Mouse (Mus musculus) lung, postnatal 0 days (tissue): ENCODE results near the gene Unc45b. TPM values are rescaled to one million over a fixed set of nuclear protein-coding genes. Genes with fewer than 3 reads are reported as not detected.

Experiments
- ATAC-seq: fragments of 200-750 bp; cut with Nextera tagmentation; 2 replicates; pipeline ENCODE4 v1.8.0; 2017; ENCODE audit warnings: moderate library complexity
- DNase-seq: peaks from one replicate; pipeline ENCODE4 v3.0.0-alpha.2; 2016; ENCODE audit warnings: low spot score
- H3K27ac ChIP-seq: fragments of 300-500 bp; sonication (generic); 2 replicates; pipeline ENCODE4 v1.5.1; 2014; ENCODE audit warnings: antibody characterized with exemption, mild to moderate bottlenecking, low read length, mixed read lengths
- H3K27me3 ChIP-seq: fragments of 300-500 bp; sonication (generic); replicated peaks from 2 replicates; pipeline ENCODE4 v1.6.1; 2014; ENCODE audit warnings: low read length, mixed read lengths; ENCODE audit not compliant: insufficient read depth
- H3K36me3 ChIP-seq: fragments of 300-500 bp; sonication (generic); 2 replicates; pipeline ENCODE4 v1.6.1; 2014; ENCODE audit warnings: low read length, mixed read lengths; ENCODE audit not compliant: insufficient read depth
- H3K4me1 ChIP-seq: fragments of 300-500 bp; sonication (generic); 2 replicates; pipeline ENCODE4 v1.6.1; 2014; ENCODE audit warnings: antibody characterized with exemption, low read depth, low read length, mixed read lengths; ENCODE audit not compliant: insufficient read depth
- H3K4me2 ChIP-seq: fragments of 300-500 bp; sonication (generic); replicated peaks from 2 replicates; pipeline ENCODE4 v1.6.1; 2014; ENCODE audit warnings: low read depth, mild to moderate bottlenecking, low read length, moderate library complexity, mixed read lengths
- H3K4me3 ChIP-seq: fragments of 300-500 bp; sonication (generic); 2 replicates; pipeline ENCODE4 v1.5.1; 2014; ENCODE audit warnings: low read depth, low read length
- H3K9ac ChIP-seq: fragments of 300-500 bp; sonication (generic); replicated peaks from 2 replicates; pipeline ENCODE4 v1.6.1; 2014; ENCODE audit warnings: low read depth, mild to moderate bottlenecking
- H3K9me3 ChIP-seq: fragments of 300-500 bp; sonication (generic); 2 replicates; pipeline ENCODE4 v1.6.1; 2016; ENCODE audit warnings: low read length, mixed read lengths
- CTCF ChIP-seq: IDR thresholded peaks from 2 replicates; pipeline ENCODE4 v1.5.1; 2016; ENCODE audit warnings: antibody characterized with exemption, mild to moderate bottlenecking
- EP300 ChIP-seq: IDR thresholded peaks from 2 replicates; pipeline ENCODE4 v1.6.1; 2016; ENCODE audit warnings: antibody characterized with exemption, mild to moderate bottlenecking, control low read depth
- WGBS: fragments of 180-500 bp; shearing (Covaris S2); extraction: QIAGEN DNeasy Blood & Tissue Kit; methylation state at CpG from one replicate; pipeline ENCODE4 v1.1.7; 2014; 5-methylcytosine and 5-hydroxymethylcytosine counted together
- polyA plus RNA-seq: library from polyadenylated mRNA; unstranded; fragments of >200 nt; fragmentation: Nextera tagmentation; extraction: Ambion mirVana; gene quantifications from 2 replicates; pipeline ENCODE4 v1.2.1, GENCODE M21; 2015

Unc45b gene
- polyA plus RNA-seq, 1 experiment from 2014 or later: 20.6 TPM

- Histone ChIP-seq H3K4me2 (no peak overlapping the region), H3K27me3 (no peaks in the 10 kb centered on the region), H3K9ac (no peak overlapping the region), H3K27ac (no peak overlapping the region), H3K4me3 (no peak overlapping the region), H3K9me3 (no peaks in the 10 kb centered on the region), H3K4me1 (peaks cover 6% of the 10 kb centered on the region; the same call in 1 of the 2 replicates), H3K36me3 (peaks cover 5% of the 10 kb centered on the region)
- TF ChIP-seq CTCF (no peak), EP300 (no peak)
- no peak for ATAC-seq
- DNase-seq: no peak
- WGBS: 79% methylated on average over 5 of the region's 5 CpGs
Observed at GRCm38 (mm10) chr11:82905816-82906215, 4.5 kb upstream of the Unc45b start.

- no peaks in the 10 kb centered on the region for H3K9me3 ChIP-seq
- peak within 1 kb of the TSS; percentile 64 for H3K4me3 ChIP-seq
- peak within 1 kb of the TSS; percentile 83 for H3K4me2 ChIP-seq
- H3K27me3 ChIP-seq: no peaks in the 10 kb centered on the region
- peak; percentile 96 for TF ChIP-seq CTCF
- no peak for TF ChIP-seq EP300
- peaks cover 2% of the 10 kb centered on the region for H3K36me3 ChIP-seq
- peak; percentile 94 for DNase-seq
- peak; percentile 87 for ATAC-seq
- WGBS: 1% methylated on average over 72 of the region's 73 CpGs
- H3K9ac ChIP-seq: peak within 1 kb of the TSS; percentile 65
- H3K27ac ChIP-seq: no peak within 1 kb of the TSS
- peaks cover 6% of the 10 kb centered on the region; the same call in 1 of the 2 replicates for H3K4me1 ChIP-seq
Observed at GRCm38 (mm10) chr11:82907651-82908607, 2.4 kb upstream of the Unc45b start, which contains the start of gene Nle1. Gene Nle1 (minus strand): TSS chr11:82908411.

- Histone ChIP-seq H3K36me3 (no peaks in the 10 kb centered on the region; the same call in 1 of the 2 replicates), H3K9me3 (no peaks in the 10 kb centered on the region), H3K4me3 (no peak overlapping the region), H3K9ac (no peak overlapping the region), H3K4me1 (peaks cover 6% of the 10 kb centered on the region; the same call in 1 of the 2 replicates), H3K27ac (no peak overlapping the region), H3K27me3 (no peaks in the 10 kb centered on the region), H3K4me2 (peak overlapping the region; percentile 83)
- ATAC-seq (no peak), DNase-seq (no peak)
- 55% methylated on average over 10 of the region's 10 CpGs for WGBS
- no peak for TF ChIP-seq EP300
- TF ChIP-seq CTCF: no peak
Observed at GRCm38 (mm10) chr11:82908608-82908989, 1.8 kb upstream of the Unc45b start.

- Histone ChIP-seq H3K36me3 (no peaks in the 10 kb centered on the region), H3K27ac (no peak overlapping the region), H3K4me2 (no peak overlapping the region), H3K9ac (no peak overlapping the region), H3K9me3 (no peaks in the 10 kb centered on the region), H3K27me3 (no peaks in the 10 kb centered on the region), H3K4me1 (peaks cover 6% of the 10 kb centered on the region; the same call in 1 of the 2 replicates), H3K4me3 (no peak overlapping the region)
- DNase-seq: no peak
- 65% methylated on average over 11 of the region's 11 CpGs for WGBS
- TF ChIP-seq CTCF: no peak
- TF ChIP-seq EP300: no peak
- no peak for ATAC-seq
Observed at GRCm38 (mm10) chr11:82910679-82911389, 484 bp downstream of the Unc45b start.

- H3K4me2 ChIP-seq: no peak overlapping the region
- peak; percentile 99 for TF ChIP-seq CTCF
- no peak for TF ChIP-seq EP300
- no peaks in the 10 kb centered on the region for H3K36me3 ChIP-seq
- H3K27me3 ChIP-seq: no peaks in the 10 kb centered on the region
- ATAC-seq (peak; percentile 57), DNase-seq (peak; percentile 73)
- no peak overlapping the region for H3K4me3 ChIP-seq
- no peak overlapping the region for H3K27ac ChIP-seq
- H3K4me1 ChIP-seq: no peaks in the 10 kb centered on the region
- no peak overlapping the region for H3K9ac ChIP-seq
- whole genome bisulfite sequencing: 4% methylated on average over 16 of the region's 16 CpGs
- H3K9me3 ChIP-seq: no peaks in the 10 kb centered on the region
Observed at GRCm38 (mm10) chr11:82914711-82915352, 4.5 kb downstream of the Unc45b start.

- Histone ChIP-seq H3K9ac (no peak overlapping the region), H3K4me2 (no peak overlapping the region), H3K4me1 (no peaks in the 10 kb centered on the region), H3K27me3 (no peaks in the 10 kb centered on the region), H3K27ac (no peak overlapping the region), H3K36me3 (no peaks in the 10 kb centered on the region), H3K4me3 (no peak overlapping the region), H3K9me3 (no peaks in the 10 kb centered on the region)
- no peak for TF ChIP-seq EP300
- no peak for TF ChIP-seq CTCF
- DNase-seq (no peak), ATAC-seq (no peak)
- WGBS: 28% methylated on average over 10 of the region's 10 CpGs
Observed at GRCm38 (mm10) chr11:82920768-82921167, 10.4 kb downstream of the Unc45b start.
